19 mouse cellular contexts compared by ENCODE assay signal in genomic region chr4:10242909-10243308, GRCm38 (mm10).
"Had no signal": no experiment of that assay in that cellular context is flagged by ENCODE, and none has a peak within 500 bp of the region (broad histone marks: within the 10 kb centered on the region; RNA-seq: fewer than 3 reads in every experiment).

No protein-coding gene starts in this region.

- H3K9me3 ChIP-seq: liver, embryonic 13.5 days; megakaryocyte, embryonic 14.5 days; midbrain, embryonic 10.5 days; midbrain, embryonic 13.5 days; neural tube, embryonic 13.5 days had no signal

- ATAC-seq: intestine, postnatal 0 days; midbrain, embryonic 13.5 days; midbrain, embryonic 16.5 days had no signal

- H3K4me3 ChIP-seq: liver, embryonic 13.5 days; megakaryocyte, embryonic 14.5 days; midbrain, embryonic 10.5 days; midbrain, embryonic 13.5 days; myocyte; neural tube, embryonic 13.5 days had no signal

- H3K27me3 ChIP-seq: liver, embryonic 13.5 days; megakaryocyte, embryonic 14.5 days; midbrain, embryonic 13.5 days; neural tube, embryonic 13.5 days had no signal

- H3K4me1 ChIP-seq: liver, embryonic 13.5 days; megakaryocyte, embryonic 14.5 days; midbrain, embryonic 10.5 days; midbrain, embryonic 13.5 days; neural tube, embryonic 13.5 days had no signal

- H3K4me2 ChIP-seq: liver, embryonic 13.5 days; lung, embryonic 14.5 days; midbrain, embryonic 13.5 days; neural tube, embryonic 13.5 days had no signal

- H3K27ac ChIP-seq: liver, embryonic 13.5 days; midbrain, embryonic 10.5 days; midbrain, embryonic 13.5 days; neural tube, embryonic 13.5 days; stomach, postnatal 0 days had no signal

- H3K36me3 ChIP-seq: liver, embryonic 13.5 days; midbrain, embryonic 10.5 days; midbrain, embryonic 13.5 days; neural tube, embryonic 13.5 days had no signal

- DNase-seq: kidney, adult 2 months; kidney, postnatal 14 days; kidney, postnatal 4 days; left cerebral cortex, postnatal 4 days; liver, embryonic 13.5 days; lung, embryonic 14.5 days; lung, postnatal 10 days; lung, postnatal 36 days; retina, postnatal 1 day; right cerebral cortex, postnatal 4 days; thymus, postnatal 25 days had no signal

- H3K9ac ChIP-seq: liver, embryonic 13.5 days; lung, embryonic 14.5 days; midbrain, embryonic 13.5 days; neural tube, embryonic 13.5 days had no signal
